Mouse (Mus musculus): ENCODE measurements around the gene Tmem150a.

Tmem150a gene

GRCm38 (mm10) chr6:72407119-72407518 lies 51.9 kb downstream of the Tmem150a start:
- peak; percentile 74 for DNase-seq

Measured in cerebellum, adult 8-10 months (tissue).